Mouse (Mus musculus): ENCODE measurements at regions not wholly inside any gene's neighbourhood (a gene's known extent, or its start where the extent isn't known, plus 50 kb on each side); places are given as distances from the start of the nearest gene placed in this dataset.

- in situ Hi-C loops (cut with MboI; ENCODE audit: low sequenced_read_pairs in 2 of 2, unreplicated experiment in 2 of 2) = no loop called here
- Histone ChIP-seq H3K9ac (ENCODE audit: insufficient read depth, low read depth, low read length, poor library complexity, severe bottlenecking) (no peak overlapping the region), H3K9me3 (ENCODE audit: control insufficient read depth, insufficient read depth, low read depth, low read length) (no peaks in the 10 kb centered on the region), H3K36me3 (ENCODE audit: control insufficient read depth, insufficient read depth, low read length, poor library complexity, severe bottlenecking) (no peaks in the 10 kb centered on the region), H3K4me1 (ENCODE audit: control insufficient read depth in 2 of 2, insufficient read depth in 2 of 2, low read length in 2 of 2, poor library complexity in 1 of 2) (no peaks in the 10 kb centered on the region), H3K4me3 (ENCODE audit: insufficient read depth in 1 of 2, low read depth in 1 of 2, low read length in 2 of 2, poor library complexity in 1 of 2, severe bottlenecking in 1 of 2) (no peak overlapping the region), H3K27ac (ENCODE audit: insufficient read depth, low read depth, low read length, poor library complexity, severe bottlenecking) (no peak overlapping the region)
- DNase-seq (ENCODE audit: low read depth, low spot score) = no peak
- no peak for TF ChIP-seq MAFK (IDR thresholded peaks at IDR 0.05; ENCODE audit: insufficient read depth, low read depth, low read length)
- TF ChIP-seq HCFC1 (IDR thresholded peaks at IDR 0.05; ENCODE audit: borderline replicate concordance, insufficient read depth, low read length) = no peak
These were observed 127.2 kb upstream of the Meis1 start for GRCm38 (mm10) chr11:19145991-19146390.

GRCm38 (mm10) chr11:19151026-19151425 lies 132.2 kb upstream of the Meis1 start:
- in situ Hi-C loops (cut with MboI; ENCODE audit: low sequenced_read_pairs in 2 of 2, unreplicated experiment in 2 of 2) = no loop called here
- Histone ChIP-seq H3K4me3 (ENCODE audit: insufficient read depth in 1 of 2, low read depth in 1 of 2, low read length in 2 of 2, poor library complexity in 1 of 2, severe bottlenecking in 1 of 2) (no peak overlapping the region), H3K9me3 (ENCODE audit: control insufficient read depth, insufficient read depth, low read depth, low read length) (no peaks in the 10 kb centered on the region), H3K36me3 (ENCODE audit: control insufficient read depth, insufficient read depth, low read length, poor library complexity, severe bottlenecking) (no peaks in the 10 kb centered on the region), H3K9ac (ENCODE audit: insufficient read depth, low read depth, low read length, poor library complexity, severe bottlenecking) (no peak overlapping the region), H3K27ac (ENCODE audit: insufficient read depth, low read depth, low read length, poor library complexity, severe bottlenecking) (no peak overlapping the region), H3K4me1 (ENCODE audit: control insufficient read depth in 2 of 2, insufficient read depth in 2 of 2, low read length in 2 of 2, poor library complexity in 1 of 2) (no peaks in the 10 kb centered on the region)
- no peak for TF ChIP-seq ZNF384 (IDR thresholded peaks at IDR 0.05; ENCODE audit: low read depth, low read length)
- no peak for TF ChIP-seq HCFC1 (IDR thresholded peaks at IDR 0.05; ENCODE audit: borderline replicate concordance, insufficient read depth, low read length)
- TF ChIP-seq ZC3H11A (IDR thresholded peaks at IDR 0.05; ENCODE audit: borderline replicate concordance, low read depth, low read length) = no peak
- no peak for TF ChIP-seq CHD2 (IDR thresholded peaks at IDR 0.05; ENCODE audit: low read depth, low read length)
- TF ChIP-seq MAFK (IDR thresholded peaks at IDR 0.05; ENCODE audit: insufficient read depth, low read depth, low read length) = no peak
- no peak for DNase-seq (ENCODE audit: low read depth, low spot score)

GRCm38 (mm10) chr11:19153714-19154113 lies 134.9 kb upstream of the Meis1 start:
- Histone ChIP-seq H3K9ac (ENCODE audit: insufficient read depth, low read depth, low read length, poor library complexity, severe bottlenecking) (no peak overlapping the region), H3K9me3 (ENCODE audit: control insufficient read depth, insufficient read depth, low read depth, low read length) (no peaks in the 10 kb centered on the region), H3K4me1 (ENCODE audit: control insufficient read depth in 2 of 2, insufficient read depth in 2 of 2, low read length in 2 of 2, poor library complexity in 1 of 2) (no peaks in the 10 kb centered on the region), H3K4me3 (ENCODE audit: insufficient read depth in 1 of 2, low read depth in 1 of 2, low read length in 2 of 2, poor library complexity in 1 of 2, severe bottlenecking in 1 of 2) (no peak overlapping the region), H3K27ac (ENCODE audit: insufficient read depth, low read depth, low read length, poor library complexity, severe bottlenecking) (no peak overlapping the region), H3K36me3 (ENCODE audit: control insufficient read depth, insufficient read depth, low read length, poor library complexity, severe bottlenecking) (no peaks in the 10 kb centered on the region)
- TF ChIP-seq ZC3H11A (IDR thresholded peaks at IDR 0.05; ENCODE audit: borderline replicate concordance, low read depth, low read length) (no peak), ZNF384 (IDR thresholded peaks at IDR 0.05; ENCODE audit: low read depth, low read length) (no peak), MAFK (IDR thresholded peaks at IDR 0.05; ENCODE audit: insufficient read depth, low read depth, low read length) (no peak), CHD2 (IDR thresholded peaks at IDR 0.05; ENCODE audit: low read depth, low read length) (no peak)
- no peak for DNase-seq (ENCODE audit: low read depth, low spot score)
- in situ Hi-C loops (cut with MboI; ENCODE audit: low sequenced_read_pairs in 2 of 2, unreplicated experiment in 2 of 2) = no loop called here

GRCm38 (mm10) chr11:19154813-19155616 lies 136.2 kb upstream of the Meis1 start:
- Histone ChIP-seq H3K4me1 (ENCODE audit: control insufficient read depth in 2 of 2, insufficient read depth in 2 of 2, low read length in 2 of 2, poor library complexity in 1 of 2) (no peaks in the 10 kb centered on the region), H3K27ac (ENCODE audit: insufficient read depth, low read depth, low read length, poor library complexity, severe bottlenecking) (no peak overlapping the region), H3K9me3 (ENCODE audit: control insufficient read depth, insufficient read depth, low read depth, low read length) (no peaks in the 10 kb centered on the region), H3K4me3 (ENCODE audit: insufficient read depth in 1 of 2, low read depth in 1 of 2, low read length in 2 of 2, poor library complexity in 1 of 2, severe bottlenecking in 1 of 2) (no peak overlapping the region), H3K36me3 (ENCODE audit: control insufficient read depth, insufficient read depth, low read length, poor library complexity, severe bottlenecking) (no peaks in the 10 kb centered on the region), H3K9ac (ENCODE audit: insufficient read depth, low read depth, low read length, poor library complexity, severe bottlenecking) (no peak overlapping the region)
- in situ Hi-C loops (cut with MboI; ENCODE audit: low sequenced_read_pairs in 2 of 2, unreplicated experiment in 2 of 2) = no loop called here
- no peak for TF ChIP-seq ZC3H11A (IDR thresholded peaks at IDR 0.05; ENCODE audit: borderline replicate concordance, low read depth, low read length)
- TF ChIP-seq CHD2 (IDR thresholded peaks at IDR 0.05; ENCODE audit: low read depth, low read length) = no peak
- no peak for TF ChIP-seq MAFK (IDR thresholded peaks at IDR 0.05; ENCODE audit: insufficient read depth, low read depth, low read length)
- no peak for TF ChIP-seq HCFC1 (IDR thresholded peaks at IDR 0.05; ENCODE audit: borderline replicate concordance, insufficient read depth, low read length)
- TF ChIP-seq ZNF384 (IDR thresholded peaks at IDR 0.05; ENCODE audit: low read depth, low read length) = no peak
- DNase-seq (ENCODE audit: low read depth, low spot score) = no peak

- no peak for DNase-seq (ENCODE audit: low read depth, low spot score)
These were observed 136.8 kb upstream of the Meis1 start for GRCm38 (mm10) chr11:19155617-19155983.

More at GRCm38 (mm10) chr11:19155617-19155983, 136.8 kb upstream of the Meis1 start:
- Histone ChIP-seq H3K27ac (ENCODE audit: insufficient read depth, low read depth, low read length, poor library complexity, severe bottlenecking) (no peak overlapping the region), H3K36me3 (ENCODE audit: control insufficient read depth, insufficient read depth, low read length, poor library complexity, severe bottlenecking) (no peaks in the 10 kb centered on the region), H3K9ac (ENCODE audit: insufficient read depth, low read depth, low read length, poor library complexity, severe bottlenecking) (no peak overlapping the region), H3K4me1 (ENCODE audit: control insufficient read depth in 2 of 2, insufficient read depth in 2 of 2, low read length in 2 of 2, poor library complexity in 1 of 2) (no peaks in the 10 kb centered on the region), H3K9me3 (ENCODE audit: control insufficient read depth, insufficient read depth, low read depth, low read length) (no peaks in the 10 kb centered on the region), H3K4me3 (ENCODE audit: insufficient read depth in 1 of 2, low read depth in 1 of 2, low read length in 2 of 2, poor library complexity in 1 of 2, severe bottlenecking in 1 of 2) (no peak overlapping the region)
- TF ChIP-seq MAFK (IDR thresholded peaks at IDR 0.05; ENCODE audit: insufficient read depth, low read depth, low read length) = no peak
- no peak for TF ChIP-seq ZNF384 (IDR thresholded peaks at IDR 0.05; ENCODE audit: low read depth, low read length)
- no peak for TF ChIP-seq CHD2 (IDR thresholded peaks at IDR 0.05; ENCODE audit: low read depth, low read length)
- no peak for TF ChIP-seq ZC3H11A (IDR thresholded peaks at IDR 0.05; ENCODE audit: borderline replicate concordance, low read depth, low read length)
- no peak for TF ChIP-seq HCFC1 (IDR thresholded peaks at IDR 0.05; ENCODE audit: borderline replicate concordance, insufficient read depth, low read length)
- in situ Hi-C loops (cut with MboI; ENCODE audit: low sequenced_read_pairs in 2 of 2, unreplicated experiment in 2 of 2) = no loop called here

All from ES-E14 (cell line).